Mouse (Mus musculus) left cerebral cortex, adult 2 months (tissue): ENCODE measurements at regions not wholly inside any gene's neighbourhood (a gene's known extent, or its start where the extent isn't known, plus 50 kb on each side); places are given as distances from the start of the nearest gene placed in this dataset.
A peak's percentile ranks its signal among the peaks of the same experiment; 100 is the strongest.

ENCODE experiments used
- DNase-seq, 2 experiments: peaks; one replicate each; pipeline ENCODE4 v3.0.0; 2021 to 2022; ENCODE audit warnings: low spot score in 2 of 2, mixed read lengths in 1 of 2; ENCODE audit errors: extremely low spot score in 1 of 2
- H3K27ac ChIP-seq: fragments of 200-600 bp; 2 replicates; pipeline ENCODE4 v1.8.1; 2022
- H3K4me3 ChIP-seq: fragments of 200-600 bp; 2 replicates; pipeline ENCODE4 v1.8.1; 2022
- CTCF ChIP-seq: fragments of 200-600 bp; IDR thresholded peaks from 2 replicates; pipeline ENCODE4 v1.8.1; 2022; ENCODE audit warnings: antibody characterized with exemption, mild to moderate bottlenecking, moderate library complexity
- intact Hi-C: fragments of 180-260 bp; cut with DNase I; formaldehyde crosslinking; loops from one replicate; pipeline ENCODE4 v1.15.1; 2025

GRCm38 (mm10) chr5:75850855-75851254 is 127.4 kb downstream of the Kdr start:
- no peak for TF ChIP-seq CTCF
- Histone ChIP-seq H3K4me3 (no peak overlapping the region), H3K27ac (no peak overlapping the region)
- DNase-seq: no peak
- intact Hi-C loops: no loop called here

DNA sequence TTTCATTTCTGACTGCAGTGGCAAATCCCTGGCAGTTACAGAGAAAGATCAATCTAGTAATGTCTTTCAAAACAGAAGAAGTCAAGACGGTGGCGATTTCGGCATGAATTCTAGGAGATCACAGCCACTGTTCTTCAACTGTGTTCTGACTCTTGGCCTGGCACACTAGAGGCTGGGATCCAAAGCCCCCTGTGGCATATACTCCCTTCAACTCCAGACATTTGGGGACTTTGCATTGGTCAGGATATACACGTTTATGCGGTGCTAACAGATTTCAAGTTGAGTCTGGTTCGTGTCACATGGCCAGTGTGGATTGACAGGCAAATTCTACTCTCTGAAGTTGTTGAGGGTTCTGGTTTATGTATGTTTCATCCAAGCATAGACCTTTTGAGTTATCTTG is 130.3 kb downstream of the Kdr start:
- DNase-seq: no peak
- Histone ChIP-seq H3K4me3 (no peak overlapping the region), H3K27ac (no peak overlapping the region)
- intact Hi-C loops: no loop called here
- no peak for TF ChIP-seq CTCF

DNA sequence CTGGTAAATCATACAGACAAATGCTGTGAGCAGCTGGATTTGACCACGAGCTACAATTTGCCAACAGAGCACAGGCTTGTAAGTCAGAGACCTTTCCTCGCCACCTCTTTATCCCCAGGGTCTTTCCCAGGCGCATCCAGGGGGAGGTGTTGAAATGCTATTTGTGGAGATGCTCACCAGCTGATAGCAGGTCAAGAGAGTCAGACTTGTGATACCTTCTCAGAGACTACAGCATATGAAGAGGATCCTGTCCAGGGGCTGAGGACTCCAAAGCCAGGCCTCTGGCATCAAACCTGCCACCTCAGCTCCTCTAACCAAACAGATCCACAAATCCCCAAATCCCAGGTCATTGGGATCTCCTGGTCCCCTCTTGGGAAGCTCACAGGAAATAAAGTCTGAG is 130.9 kb downstream of the Kdr start:
- intact Hi-C loops: no loop called here
- no peak for DNase-seq
- Histone ChIP-seq H3K27ac (no peak overlapping the region), H3K4me3 (no peak overlapping the region)
- TF ChIP-seq CTCF: no peak

DNA sequence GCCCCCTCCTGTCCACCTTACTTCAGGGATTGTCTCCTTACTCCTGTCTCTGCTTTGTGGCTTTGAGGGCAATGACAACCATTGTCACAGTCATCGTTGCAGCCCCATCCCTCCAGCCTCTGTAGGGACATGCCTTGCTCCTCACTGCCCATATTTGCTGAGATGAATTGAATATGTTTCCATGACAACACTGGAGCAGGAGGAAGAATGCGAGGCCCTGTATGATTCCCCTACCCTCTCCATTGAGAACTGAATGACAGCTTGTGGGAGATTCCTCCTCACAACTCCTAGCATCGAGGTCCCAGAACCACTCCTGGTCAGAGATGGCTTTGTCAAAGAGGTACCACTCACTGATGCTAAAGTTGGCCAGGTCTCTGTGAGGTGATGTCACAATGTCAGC is 132.2 kb downstream of the Kdr start:
- intact Hi-C loops: no loop called here
- no peak for TF ChIP-seq CTCF
- no peak for DNase-seq

DNA sequence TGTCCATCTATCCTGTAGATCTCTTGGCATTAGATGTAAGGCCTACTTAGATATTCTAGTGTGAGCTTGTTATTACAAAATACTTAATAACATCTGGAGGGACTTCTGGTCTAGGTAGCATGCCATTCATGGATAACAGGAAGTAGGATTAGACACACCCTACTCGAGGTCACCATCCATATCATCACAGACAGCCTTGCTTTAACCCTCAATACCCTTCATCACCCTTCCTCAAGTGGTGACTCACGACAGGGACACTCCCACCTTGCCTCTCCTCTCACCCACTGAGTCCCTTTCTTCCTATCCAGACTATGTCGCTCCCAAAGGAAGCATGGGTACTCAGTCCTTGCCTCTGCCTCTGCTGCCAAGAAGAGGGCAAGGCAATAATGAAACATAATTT is 134.5 kb downstream of the Kdr start:
- intact Hi-C loops: no loop called here
- TF ChIP-seq CTCF: no peak
- Histone ChIP-seq H3K27ac (no peak overlapping the region), H3K4me3 (no peak overlapping the region)
- no peak for DNase-seq

More for the DNA sequence above, 132.2 kb downstream of the Kdr start:
- no peak overlapping the region for H3K27ac ChIP-seq
- no peak overlapping the region for H3K4me3 ChIP-seq

DNA sequence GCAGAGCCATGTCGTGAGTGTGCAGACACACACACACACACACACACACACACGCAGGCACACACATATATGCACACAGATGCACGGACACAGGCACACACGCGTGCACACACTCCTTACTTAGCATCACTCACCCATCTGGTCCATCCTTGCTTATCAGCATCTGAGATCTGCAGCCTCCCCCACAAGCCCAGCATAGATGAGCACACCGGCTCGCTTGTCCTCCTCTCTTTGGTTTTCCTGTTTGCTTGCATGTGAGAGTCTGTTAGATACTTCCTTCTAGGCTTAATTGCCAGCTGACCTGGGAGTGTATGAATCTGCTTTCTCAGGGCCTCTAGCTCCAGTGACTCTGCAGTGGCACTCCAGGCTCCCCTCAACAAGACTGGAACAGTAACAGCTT is 137.8 kb downstream of the Kdr start:
- no peak for TF ChIP-seq CTCF
- no peak overlapping the region for H3K27ac ChIP-seq
- intact Hi-C loops: no loop called here
- H3K4me3 ChIP-seq: no peak overlapping the region
- DNase-seq: no peak

DNA sequence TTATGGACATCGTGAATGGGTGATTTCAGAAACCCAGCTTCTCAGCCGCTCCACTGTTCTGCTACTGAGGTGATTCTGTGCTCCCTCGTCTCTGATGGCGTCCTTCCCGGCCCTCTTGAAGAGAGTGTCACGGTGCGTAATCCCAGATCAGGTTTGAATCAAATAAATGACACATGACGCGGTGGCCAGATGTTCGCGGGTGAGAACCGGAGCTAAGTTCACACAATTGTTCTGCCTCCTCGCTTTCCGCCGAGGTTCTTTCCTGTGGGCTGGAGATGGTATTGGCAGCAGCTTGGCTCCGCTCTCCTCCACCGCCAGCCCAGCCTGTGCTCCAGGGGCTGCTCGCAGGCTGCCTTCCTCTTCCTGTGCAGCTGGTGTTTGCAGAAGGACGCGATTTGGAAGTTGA is 142.7 kb downstream of the Kdr start:
- Histone ChIP-seq H3K4me3 (0 out of 2 replicates have a peak overlapping the region, but pooled peaks have one; percentile 9), H3K27ac (0 out of 2 replicates have a peak overlapping the region, but pooled peaks have one; percentile 41)
- intact Hi-C loops: no loop called here
- TF ChIP-seq CTCF: no peak
- peak in 1 of 2 experiments; percentile 24 for DNase-seq

DNA sequence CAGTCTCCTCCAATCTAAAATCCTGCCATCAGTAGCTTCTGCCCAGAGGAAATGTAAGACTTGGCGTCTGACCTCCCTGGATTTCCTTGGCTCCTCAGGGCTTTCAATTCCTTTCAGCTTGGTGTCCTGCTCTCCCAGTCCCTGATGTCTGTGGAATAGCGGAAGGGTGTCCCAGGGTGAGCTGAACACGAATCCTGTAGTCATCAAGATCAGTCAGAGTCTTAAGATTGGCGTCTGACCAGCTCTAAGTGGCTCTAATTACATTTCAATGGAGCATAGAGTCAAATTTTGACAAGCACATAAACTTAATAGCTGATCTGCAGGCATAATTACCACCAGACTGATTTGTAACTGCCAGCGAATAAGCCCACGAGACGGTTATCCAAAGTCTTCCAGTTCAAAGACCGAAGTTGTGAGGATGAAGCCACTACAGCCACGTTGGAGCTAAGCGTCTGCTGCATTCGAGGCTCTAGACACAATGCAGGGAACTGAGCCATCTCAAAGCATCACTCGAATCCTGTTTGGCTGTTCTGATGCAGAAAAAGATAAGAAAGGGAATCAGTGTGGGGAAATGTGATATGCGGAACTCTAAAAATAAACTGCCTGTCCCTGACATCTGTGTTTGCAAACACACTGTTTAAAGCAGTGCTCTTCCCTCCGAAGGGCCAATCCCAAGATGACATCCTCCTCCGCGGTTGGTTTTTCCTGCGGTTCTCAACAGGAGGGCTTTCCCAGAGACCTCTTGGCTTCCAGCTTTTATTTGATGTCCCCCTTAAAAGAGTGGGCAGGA is 143.3 kb downstream of the Kdr start:
- H3K27ac ChIP-seq: no peak overlapping the region
- intact Hi-C loops: no loop called here
- H3K4me3 ChIP-seq: 0 out of 2 replicates have a peak overlapping the region, but pooled peaks have one; percentile 9
- no peak for DNase-seq
- no peak for TF ChIP-seq CTCF

DNA sequence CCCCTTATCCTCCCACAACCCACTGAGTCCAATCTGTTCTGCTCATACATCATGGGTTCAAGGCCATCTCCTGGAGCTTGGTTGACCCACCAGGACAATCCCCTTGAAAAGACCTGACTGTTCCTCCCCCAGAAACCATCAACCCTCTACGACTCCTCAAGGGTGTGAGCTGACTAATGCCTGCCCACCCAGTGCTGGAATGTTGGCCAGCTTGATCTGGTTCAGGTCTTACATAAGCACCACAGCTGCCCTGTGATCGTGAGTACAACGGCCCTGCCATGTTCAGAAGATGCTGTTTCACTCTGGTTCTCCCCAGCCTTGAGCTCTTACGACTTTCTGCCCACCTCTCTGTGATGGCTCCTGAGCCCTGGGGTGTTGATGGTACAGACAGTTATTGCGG is 145.9 kb downstream of the Kdr start:
- Histone ChIP-seq H3K4me3 (no peak overlapping the region), H3K27ac (no peak overlapping the region)
- intact Hi-C loops: no loop called here
- no peak for DNase-seq
- no peak for TF ChIP-seq CTCF

DNA sequence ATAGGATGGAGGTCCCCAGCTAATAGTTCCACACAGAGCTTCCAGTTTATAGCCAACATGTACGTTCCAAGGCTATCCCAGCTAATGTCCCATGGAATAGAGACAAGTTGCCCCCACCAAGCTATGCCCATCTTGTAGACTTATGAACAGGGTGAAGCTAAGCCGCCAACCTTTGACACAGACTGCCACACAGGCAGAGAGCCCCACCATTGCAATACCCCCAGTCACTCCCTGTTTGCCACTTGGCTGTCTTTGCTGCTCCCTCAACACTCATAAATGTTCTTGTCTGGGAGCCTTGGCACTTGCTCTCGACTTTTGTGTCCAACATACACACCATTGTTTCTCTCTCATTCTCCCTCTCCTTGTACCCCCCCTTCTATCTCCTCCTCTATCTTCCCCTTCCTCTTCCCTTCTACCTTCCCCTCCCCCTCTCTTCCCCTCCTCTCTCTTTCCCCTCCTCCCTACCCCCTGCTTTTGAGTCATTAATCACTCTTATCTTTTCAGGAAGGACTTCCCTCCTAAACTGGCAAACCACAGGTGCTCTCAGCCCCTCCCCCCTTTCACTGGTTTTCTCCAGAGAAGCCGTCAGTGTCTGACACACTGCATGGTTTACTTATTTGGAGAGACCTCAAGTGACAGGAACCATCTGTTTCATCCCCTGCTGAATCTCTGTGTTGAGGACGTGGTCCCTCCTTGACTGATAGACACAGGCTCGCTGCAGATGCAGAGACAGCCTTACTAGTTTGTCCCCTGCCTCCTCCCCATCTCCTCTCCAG is 148.2 kb downstream of the Kdr start:
- no peak for DNase-seq
- intact Hi-C loops: no loop called here
- TF ChIP-seq CTCF: no peak
- Histone ChIP-seq H3K4me3 (no peak overlapping the region), H3K27ac (no peak overlapping the region)

DNA sequence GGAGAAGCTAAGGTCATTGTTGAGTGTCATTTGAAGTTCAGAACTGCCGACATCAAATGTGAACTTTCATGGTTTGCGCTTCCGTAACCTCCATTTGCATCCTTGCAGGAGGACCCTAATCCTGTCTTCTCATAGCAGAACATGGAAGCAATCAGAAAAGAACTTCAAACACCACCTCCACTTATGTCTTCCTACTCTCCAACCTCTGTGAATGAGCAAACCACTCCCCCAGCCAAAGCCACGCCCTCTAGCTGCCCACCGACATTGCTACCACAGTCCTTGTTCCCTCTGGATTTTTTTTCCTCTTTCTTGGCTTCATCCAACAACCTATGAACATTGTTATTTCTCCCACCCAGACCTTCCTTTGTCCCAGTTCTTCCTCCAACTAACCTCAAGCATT is 149.9 kb downstream of the Kdr start:
- intact Hi-C loops: no loop called here
- no peak for DNase-seq
- no peak overlapping the region for H3K27ac ChIP-seq
- TF ChIP-seq CTCF: no peak
- no peak overlapping the region for H3K4me3 ChIP-seq

- H3K4me3 ChIP-seq: no peak overlapping the region
- no peak for DNase-seq
- intact Hi-C loops: no loop called here
- no peak for TF ChIP-seq CTCF
- no peak overlapping the region for H3K27ac ChIP-seq
Measured at GRCm38 (mm10) chr5:75826283-75827098, 151.8 kb downstream of the Kdr start.
